Mouse (Mus musculus): ENCODE data around the gene Chchd10.

Gene Chchd10

DNA sequence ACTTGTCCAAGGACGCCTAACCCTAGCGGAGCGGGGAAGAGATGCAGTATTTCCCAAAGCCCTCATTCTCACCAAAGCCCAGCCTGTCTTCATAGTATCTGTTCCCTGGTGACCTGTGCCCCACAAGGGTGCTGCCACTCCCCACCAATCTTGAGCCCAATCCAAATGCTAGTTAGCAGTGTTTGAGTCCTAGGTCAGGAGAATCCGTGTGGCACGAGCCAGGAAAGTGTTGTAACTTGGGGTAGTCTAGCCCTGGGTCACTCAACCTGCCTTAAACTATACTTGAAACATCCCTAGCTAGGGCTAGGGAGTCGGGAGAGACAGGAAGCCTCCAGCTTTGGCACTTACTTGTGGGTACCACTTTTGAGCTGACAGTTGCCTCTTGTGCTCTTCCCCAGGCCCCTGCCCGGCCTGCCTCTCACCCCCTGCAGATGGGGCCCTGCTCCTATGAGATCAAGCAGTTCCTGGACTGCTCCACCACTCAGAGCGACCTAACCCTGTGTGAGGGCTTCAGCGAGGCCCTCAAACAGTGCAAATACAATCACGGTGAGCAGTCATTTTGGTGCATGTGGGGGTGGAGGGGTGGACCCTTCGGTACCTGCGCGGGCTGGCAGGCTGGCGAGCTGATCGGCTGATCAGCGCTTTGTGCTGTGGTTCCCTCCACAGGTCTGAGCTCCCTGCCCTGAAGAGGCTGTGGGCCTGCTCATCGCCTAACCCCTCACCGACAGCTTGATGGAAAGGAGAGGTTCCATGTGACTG is 4.2 kb downstream of the Chchd10 start:
- DNase-seq (ENCODE audit: low read depth, low spot score), result peak; percentile 37

DNA sequence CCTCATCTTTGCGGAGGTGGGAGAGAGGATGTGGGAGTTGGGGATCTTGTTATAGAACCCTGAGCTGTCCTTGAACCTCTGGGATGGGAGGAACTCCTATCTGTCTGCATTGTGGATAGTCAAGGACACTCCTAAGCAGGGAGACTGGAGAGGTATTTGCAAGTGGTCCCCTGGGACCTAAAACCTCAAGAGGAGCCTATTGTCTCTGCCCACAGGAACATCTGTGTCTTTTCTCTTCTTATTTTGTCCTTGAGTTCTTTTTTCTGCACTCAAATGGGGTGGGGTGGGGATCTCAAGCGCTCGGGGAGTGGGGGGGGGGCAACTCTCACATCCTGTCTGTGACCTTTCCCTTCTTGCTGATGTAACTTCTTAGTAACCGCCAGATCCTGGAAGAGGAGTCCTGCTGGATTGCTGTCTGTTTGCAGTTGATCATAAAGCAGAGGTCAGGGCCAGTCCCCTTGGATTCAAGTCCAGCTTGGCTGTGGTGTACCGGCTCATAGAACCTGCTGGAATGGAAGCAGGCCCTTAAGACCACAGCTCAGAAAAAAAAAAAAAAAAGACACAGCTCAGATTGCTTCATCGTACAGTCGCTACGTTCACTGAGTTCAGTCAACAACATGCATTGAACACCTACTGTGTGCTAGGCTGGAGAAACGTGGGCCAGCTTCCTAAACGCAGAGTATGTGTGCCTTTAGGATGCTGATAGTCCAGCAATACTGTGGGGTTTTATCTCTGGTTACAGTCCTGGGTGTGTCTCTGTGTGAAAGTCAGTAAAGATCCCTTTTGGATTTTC is 5.1 kb downstream of the Chchd10 start:
- Histone ChIP-seq H3K27me3 (ENCODE audit: control insufficient read depth, insufficient read depth, low read length, poor library complexity, severe bottlenecking) (no peaks in the 10 kb centered on the region), H3K36me3 (ENCODE audit: control insufficient read depth, insufficient read depth, low read length, poor library complexity, severe bottlenecking) (no peaks in the 10 kb centered on the region)
- peak; percentile 57 for DNase-seq (ENCODE audit: low read depth, low spot score)

More for the DNA sequence above, 4.2 kb downstream of the Chchd10 start:
- Histone ChIP-seq H3K27me3 (ENCODE audit: control insufficient read depth, insufficient read depth, low read length, poor library complexity, severe bottlenecking) (no peaks in the 10 kb centered on the region), H3K36me3 (ENCODE audit: control insufficient read depth, insufficient read depth, low read length, poor library complexity, severe bottlenecking) (no peaks in the 10 kb centered on the region)

DNA sequence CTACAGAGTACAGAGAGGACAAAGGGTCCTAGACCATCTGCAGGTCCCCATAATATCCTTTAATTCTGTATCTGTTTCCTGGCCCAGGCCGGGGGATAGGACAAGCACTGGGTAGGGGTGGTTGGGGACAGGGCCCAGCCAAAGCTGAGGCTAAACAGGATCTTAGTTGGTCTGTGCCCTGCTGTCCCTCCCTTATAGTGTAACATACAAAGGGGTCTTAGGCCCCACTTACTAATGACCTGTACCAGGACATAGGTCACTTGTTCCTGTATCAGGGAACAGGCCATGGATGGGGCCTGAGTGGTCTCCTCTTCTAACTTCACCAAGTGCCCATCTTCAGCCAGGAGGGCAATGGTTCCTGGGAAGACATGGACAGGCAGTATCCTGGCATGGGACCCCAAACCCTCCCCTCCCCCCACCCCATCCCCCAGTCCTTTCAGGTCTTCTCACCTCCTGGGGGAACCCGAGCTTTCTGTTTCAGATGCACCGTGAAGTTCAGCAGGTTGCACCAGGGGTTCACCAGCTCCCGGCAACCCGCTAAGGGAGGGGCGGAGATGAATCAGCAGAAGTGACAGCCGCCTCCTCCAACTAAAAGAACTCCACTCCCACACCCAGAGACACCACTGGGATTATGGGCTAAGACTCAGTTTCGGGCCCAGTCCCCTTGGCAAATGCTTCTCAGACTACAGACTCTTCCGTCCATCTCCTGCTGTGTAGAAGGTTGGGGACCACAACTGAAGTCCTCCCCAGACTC is 6.7 kb downstream of the Chchd10 start:
- Histone ChIP-seq H3K27me3 (ENCODE audit: control insufficient read depth, insufficient read depth, low read length, poor library complexity, severe bottlenecking) (no peaks in the 10 kb centered on the region), H3K36me3 (ENCODE audit: control insufficient read depth, insufficient read depth, low read length, poor library complexity, severe bottlenecking) (no peaks in the 10 kb centered on the region)
- no peak for DNase-seq (ENCODE audit: low read depth, low spot score)

DNA sequence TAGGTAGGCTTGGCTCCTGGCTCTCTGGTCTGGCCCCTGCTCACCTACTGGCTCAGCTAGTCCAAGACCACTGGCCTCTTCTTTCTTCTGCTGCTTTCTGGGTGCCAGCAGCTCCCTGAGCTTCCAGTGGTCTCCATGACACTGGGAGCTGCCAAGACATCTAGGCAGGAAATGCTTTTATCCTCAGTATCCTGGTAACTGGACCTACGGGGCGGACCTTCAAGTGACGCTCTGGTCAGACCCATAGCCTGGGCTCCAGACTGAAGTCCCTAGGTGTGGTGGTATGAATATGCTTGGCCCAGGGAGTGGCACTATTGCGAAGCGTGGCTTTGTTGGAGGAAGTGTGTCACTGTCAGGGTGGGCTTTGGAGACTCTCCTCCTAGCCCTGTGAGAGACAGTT is 7.6 kb downstream of the Chchd10 start, which contains the start of gene Gm867:
Gm867 (minus strand) TSS at position 153 of the 400 bp plus-strand sequence.
- H3K36me3 ChIP-seq (ENCODE audit: control insufficient read depth, insufficient read depth, low read length, poor library complexity, severe bottlenecking), result no peaks in the 10 kb centered on the region
- no peak for DNase-seq (ENCODE audit: low read depth, low spot score)
- no peaks in the 10 kb centered on the region for H3K27me3 ChIP-seq (ENCODE audit: control insufficient read depth, insufficient read depth, low read length, poor library complexity, severe bottlenecking)

DNA sequence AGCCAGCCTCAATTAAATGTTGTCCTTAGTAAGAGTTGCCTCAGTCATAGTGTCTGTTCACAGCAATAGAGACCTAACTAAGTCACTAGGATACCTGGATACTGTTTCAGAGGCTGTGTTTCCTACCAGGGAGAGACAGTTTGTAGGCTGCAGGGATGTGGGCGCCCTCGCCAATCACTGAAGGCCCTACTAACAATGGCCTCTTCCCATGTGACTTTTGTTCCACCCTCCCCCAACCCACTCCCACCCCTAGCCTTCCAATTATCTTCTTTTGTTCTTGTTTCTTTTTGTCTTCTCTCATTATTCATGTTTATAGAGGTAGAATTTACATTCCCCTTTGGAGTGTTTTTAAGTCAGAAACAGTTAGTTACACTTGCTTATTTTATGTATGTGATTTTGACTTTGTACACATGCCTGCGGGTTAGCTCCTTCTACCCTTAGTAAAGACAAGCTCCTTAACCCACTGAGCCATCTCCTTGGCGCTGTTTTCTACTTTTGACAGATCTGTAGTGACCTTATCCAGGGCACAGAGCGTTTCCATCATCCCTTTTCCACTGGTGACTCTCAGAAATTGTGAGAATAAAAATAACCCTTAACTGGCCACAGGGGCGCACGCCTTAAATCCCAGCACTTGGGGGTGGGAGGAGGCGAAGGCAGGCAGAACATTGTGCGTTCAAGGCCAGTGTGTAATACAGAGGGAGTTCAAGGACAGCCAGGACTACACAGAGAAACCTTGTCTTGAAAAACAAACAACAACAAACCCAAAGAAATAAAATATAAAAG is 8.3 kb downstream of the Chchd10 start:
- Histone ChIP-seq H3K27me3 (ENCODE audit: control insufficient read depth, insufficient read depth, low read length, poor library complexity, severe bottlenecking) (no peaks in the 10 kb centered on the region), H3K36me3 (ENCODE audit: control insufficient read depth, insufficient read depth, low read length, poor library complexity, severe bottlenecking) (no peaks in the 10 kb centered on the region)
- no peak for DNase-seq (ENCODE audit: low read depth, low spot score)

DNA sequence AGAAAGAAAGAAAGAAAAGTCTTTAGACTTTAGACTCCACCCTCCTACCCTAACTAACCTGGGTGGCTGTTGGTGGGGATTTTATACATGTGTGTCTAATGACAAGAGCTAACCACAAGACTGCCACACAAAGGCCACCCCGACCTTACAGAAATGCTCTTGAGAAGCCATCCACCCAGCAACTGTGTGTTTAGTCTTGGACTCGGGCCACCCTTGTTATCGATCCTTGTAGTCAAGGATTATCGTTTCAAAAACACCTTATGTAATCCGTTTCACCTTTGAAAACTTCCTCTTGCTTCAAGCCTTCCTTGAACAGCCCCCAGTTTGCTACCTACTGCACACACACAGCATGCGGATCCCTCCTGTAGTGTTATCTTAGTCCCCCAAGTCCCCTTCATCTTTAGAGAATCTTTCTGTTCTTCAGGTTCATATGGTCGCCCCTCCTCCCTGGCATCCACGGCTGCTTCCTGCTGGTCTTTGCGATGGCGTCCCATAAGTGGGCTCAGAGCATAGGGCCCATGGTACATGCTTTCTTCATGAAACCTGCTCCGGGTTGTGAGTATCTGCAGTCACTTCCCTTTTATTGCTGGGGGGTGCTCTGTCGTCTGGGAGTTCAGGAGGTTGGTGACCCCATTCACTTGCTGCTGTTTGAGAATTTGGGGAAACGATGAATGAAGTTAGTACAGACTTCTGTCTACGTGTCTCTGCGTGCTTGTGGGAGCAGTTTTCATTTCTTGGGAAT is 10.0 kb downstream of the Chchd10 start, which contains the start of gene Vpreb3:
Vpreb3 (plus strand) TSS at position 322 of the 742 bp plus-strand sequence.
- no peak for DNase-seq (ENCODE audit: low read depth, low spot score)
- Histone ChIP-seq H3K36me3 (ENCODE audit: control insufficient read depth, insufficient read depth, low read length, poor library complexity, severe bottlenecking) (no peaks in the 10 kb centered on the region), H3K27me3 (ENCODE audit: control insufficient read depth, insufficient read depth, low read length, poor library complexity, severe bottlenecking) (no peaks in the 10 kb centered on the region)

DNA sequence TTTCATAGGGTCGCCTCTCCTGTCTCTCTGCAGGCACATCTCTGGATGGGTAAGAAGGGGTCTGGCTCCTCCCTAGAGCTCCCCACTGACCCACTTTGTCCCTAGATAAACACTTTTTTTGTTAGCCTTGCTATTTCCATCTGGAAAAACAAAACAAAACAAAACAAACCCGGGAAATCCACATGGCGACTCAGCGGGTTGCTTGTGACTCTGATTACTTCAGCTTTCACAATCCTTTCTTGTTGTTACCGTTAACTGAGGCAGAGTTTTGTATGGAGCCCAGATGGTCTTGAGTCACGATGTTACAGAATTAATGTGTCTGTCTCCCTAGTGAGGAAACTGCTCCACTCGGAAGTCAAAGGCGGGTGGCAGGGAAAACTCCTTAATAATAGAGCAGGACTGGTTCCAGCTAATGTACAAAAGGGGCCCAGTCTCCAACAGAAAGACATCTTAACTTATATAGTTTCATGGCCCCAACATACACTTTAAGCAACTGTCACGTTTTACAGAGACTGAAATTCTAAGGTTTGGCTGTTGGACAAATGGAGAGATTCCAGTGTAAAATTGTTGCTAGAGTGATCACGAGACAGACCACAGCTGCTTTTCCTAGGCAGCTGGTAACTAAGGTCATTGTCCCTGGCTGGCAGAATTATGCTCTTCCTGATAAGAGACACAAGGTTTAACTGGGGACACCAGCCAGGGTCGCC is 11.3 kb downstream of the Chchd10 start:
- DNase-seq (ENCODE audit: low read depth, low spot score), result no peak
- no peaks in the 10 kb centered on the region for H3K36me3 ChIP-seq (ENCODE audit: control insufficient read depth, insufficient read depth, low read length, poor library complexity, severe bottlenecking)
- H3K27me3 ChIP-seq (ENCODE audit: control insufficient read depth, insufficient read depth, low read length, poor library complexity, severe bottlenecking), result no peaks in the 10 kb centered on the region

DNA sequence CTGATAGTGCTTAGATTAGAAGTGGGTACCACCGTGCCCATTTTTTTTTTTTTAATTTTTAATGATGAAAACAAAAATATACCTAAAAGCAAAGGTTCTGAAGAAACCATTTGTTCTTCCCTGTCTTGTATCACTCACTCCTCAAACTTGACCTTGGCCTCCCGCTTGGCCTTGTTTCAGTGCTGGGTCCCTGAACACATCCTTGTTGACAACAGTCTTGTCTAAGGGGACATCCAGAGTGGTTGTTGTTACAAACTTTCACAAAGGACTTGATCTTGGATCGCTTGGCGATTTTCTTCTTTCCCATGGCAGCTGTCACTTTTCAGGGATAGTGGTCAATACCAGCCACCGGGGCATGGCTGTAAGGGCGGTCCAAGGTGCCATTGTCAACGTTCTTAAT is 12.3 kb downstream of the Chchd10 start:
- H3K36me3 ChIP-seq (ENCODE audit: control insufficient read depth, insufficient read depth, low read length, poor library complexity, severe bottlenecking), result no peaks in the 10 kb centered on the region
- no peak for DNase-seq (ENCODE audit: low read depth, low spot score)
- no peaks in the 10 kb centered on the region for H3K27me3 ChIP-seq (ENCODE audit: control insufficient read depth, insufficient read depth, low read length, poor library complexity, severe bottlenecking)

DNA sequence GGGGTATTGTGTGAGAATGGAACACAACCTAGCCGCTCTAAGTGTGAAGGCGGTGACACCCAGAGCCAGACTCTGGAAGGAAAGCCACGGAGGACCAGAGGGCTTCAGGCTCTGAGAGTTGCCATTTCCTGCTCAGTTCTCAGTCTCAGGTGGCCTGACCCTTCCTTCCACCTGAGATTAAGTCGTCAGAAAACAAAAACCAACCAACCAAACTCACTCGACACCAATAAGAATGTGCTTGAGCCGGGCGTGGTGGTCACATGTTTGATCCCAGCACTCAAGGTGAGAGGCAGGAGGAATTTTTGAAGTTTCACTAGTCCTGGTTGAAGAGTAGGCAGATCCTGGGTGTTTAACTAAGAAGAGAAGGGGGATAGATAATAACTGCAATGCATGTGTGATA is 13.0 kb downstream of the Chchd10 start:
- no peaks in the 10 kb centered on the region for H3K36me3 ChIP-seq (ENCODE audit: control insufficient read depth, insufficient read depth, low read length, poor library complexity, severe bottlenecking)
- no peaks in the 10 kb centered on the region for H3K27me3 ChIP-seq (ENCODE audit: control insufficient read depth, insufficient read depth, low read length, poor library complexity, severe bottlenecking)
- no peak for DNase-seq (ENCODE audit: low read depth, low spot score)

DNA sequence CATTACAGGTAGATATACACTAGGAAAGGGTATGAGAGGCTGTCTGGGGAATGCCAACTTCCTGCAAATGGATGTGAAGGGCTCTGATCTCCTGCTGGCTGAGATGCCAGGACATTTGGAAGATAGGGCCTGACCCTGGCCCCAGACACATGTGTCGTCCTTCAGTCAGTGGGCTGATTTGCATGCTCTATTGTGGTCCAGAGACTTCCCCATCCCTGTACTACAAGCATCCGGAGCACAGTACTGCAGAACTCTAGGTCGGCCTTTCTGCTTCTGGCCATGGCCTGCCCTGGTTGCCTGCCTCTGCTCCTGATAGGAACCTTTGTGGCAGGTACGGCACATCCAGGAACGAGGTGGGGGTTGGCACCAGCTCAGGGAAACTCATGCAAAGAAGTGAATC is 15.1 kb downstream of the Chchd10 start:
- DNase-seq (ENCODE audit: low read depth, low spot score), result peak; percentile 60
- no peaks in the 10 kb centered on the region for H3K36me3 ChIP-seq (ENCODE audit: control insufficient read depth, insufficient read depth, low read length, poor library complexity, severe bottlenecking)
- H3K27me3 ChIP-seq (ENCODE audit: control insufficient read depth, insufficient read depth, low read length, poor library complexity, severe bottlenecking), result no peaks in the 10 kb centered on the region

DNA sequence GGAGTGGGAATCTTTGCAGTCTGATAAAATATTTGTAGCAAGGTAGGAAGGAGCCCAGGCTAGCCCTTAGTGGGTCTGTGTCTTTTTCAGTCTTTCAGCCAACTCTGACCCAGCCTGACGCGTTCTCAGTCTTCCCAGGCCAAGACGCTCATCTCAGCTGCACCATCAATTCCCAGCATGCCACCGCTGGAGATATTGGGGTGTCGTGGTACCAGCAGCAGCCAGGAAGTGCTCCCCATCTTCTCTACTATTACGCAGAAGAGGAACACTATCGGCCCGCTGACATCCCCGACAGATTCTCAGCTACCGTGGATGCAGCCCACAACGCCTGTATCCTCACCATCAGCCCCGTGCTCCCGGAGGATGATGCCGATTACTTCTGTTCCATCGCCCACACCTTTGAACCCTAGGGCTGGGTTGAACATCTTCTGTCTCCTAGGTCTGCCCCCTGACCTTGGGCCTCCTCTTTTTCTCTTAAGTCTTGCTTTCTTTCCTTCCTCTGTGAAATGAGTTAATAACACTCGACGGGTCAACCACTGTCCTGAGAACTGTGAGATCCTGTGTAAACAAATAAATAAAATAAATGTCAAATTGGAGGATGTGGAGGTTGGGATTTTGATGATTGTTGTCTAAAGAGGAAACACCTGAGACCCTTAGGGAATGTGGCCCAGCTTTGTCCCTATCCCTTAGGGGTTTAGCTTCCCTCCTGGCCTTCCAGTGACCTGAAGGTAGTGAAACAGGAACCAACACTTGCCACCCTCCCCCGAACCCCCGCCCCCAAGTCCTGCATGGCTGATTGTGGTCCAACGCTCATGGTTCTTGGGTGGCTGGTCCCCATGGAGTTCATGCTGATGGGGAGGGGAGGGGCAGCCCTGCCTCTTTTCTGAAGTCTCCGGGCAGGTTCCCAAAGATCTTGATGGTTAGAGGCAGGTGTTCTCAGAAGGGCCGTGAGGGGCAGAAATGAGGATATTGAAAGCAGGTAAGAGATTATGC is 16.4 kb downstream of the Chchd10 start:
- Histone ChIP-seq H3K27me3 (ENCODE audit: control insufficient read depth, insufficient read depth, low read length, poor library complexity, severe bottlenecking) (no peaks in the 10 kb centered on the region), H3K36me3 (ENCODE audit: control insufficient read depth, insufficient read depth, low read length, poor library complexity, severe bottlenecking) (no peaks in the 10 kb centered on the region)
- DNase-seq (ENCODE audit: low read depth, low spot score), result peak; percentile 89

DNA sequence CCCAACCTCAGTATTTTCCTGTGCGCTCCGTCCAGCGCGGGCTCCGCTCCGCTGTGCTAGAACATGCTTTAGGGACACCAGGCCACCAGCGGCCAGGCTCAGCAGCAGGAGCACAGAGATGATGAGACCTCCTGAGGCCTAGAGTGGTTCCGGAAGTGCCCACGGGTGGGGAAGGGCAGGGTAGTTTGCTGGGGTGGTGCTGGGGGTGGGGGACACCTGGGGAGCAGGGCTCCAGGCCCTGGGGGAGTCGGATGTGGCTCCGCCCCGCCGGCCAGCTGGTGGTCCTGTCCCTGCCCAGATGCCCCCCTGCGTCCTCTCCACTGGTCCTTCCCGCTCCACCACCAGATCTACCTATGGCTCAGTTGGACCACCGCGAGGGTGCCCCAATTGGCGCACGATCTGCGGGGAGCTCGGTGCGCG is 17.9 kb downstream of the Chchd10 start:
- no peaks in the 10 kb centered on the region for H3K27me3 ChIP-seq (ENCODE audit: control insufficient read depth, insufficient read depth, low read length, poor library complexity, severe bottlenecking)
- peak; percentile 64 for DNase-seq (ENCODE audit: low read depth, low spot score)
- no peaks in the 10 kb centered on the region for H3K36me3 ChIP-seq (ENCODE audit: control insufficient read depth, insufficient read depth, low read length, poor library complexity, severe bottlenecking)

Measured in splenic B cell, adult 2 months (primary cell).